ENCODE assay signal across 10 mouse cellular contexts in the genomic region with DNA sequence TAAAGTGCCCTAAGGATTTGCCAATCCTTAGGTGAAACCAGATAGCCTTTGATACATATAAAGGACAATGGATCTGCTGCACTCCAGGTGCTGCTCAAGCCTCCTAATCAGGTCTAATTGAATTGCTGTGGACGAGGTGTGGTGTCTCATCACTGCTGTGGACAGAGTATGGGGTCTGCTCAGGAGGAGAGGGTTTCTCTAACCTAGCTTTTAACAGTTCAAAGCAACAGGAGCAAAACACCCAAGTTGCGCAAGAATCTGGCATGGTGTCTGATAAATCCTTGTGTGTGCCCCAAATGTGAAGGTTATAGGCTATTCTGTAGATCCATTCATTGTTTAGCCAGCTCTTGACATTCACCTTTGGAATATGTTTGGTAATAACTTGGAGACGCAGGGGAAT. TPM values are rescaled to one million over a fixed set of nuclear protein-coding genes. Genes with fewer than 3 reads are reported as not detected.
DNase-seq lines count a peak whose midpoint lies in the region; ATAC-seq and TF ChIP-seq lines count a peak whose summit lies in the region.
"Not testable (repeated sequence)": the region's sequence is repeated elsewhere in the genome, so short reads cannot be mapped to it uniquely, and the experiment has no call there.
"Had no signal": no experiment of that assay in that cellular context is flagged by ENCODE, and none has a peak within 500 bp of the region (broad histone marks: within the 10 kb centered on the region; RNA-seq: fewer than 3 reads in every experiment).

No protein-coding gene starts in this region.

- H3ac ChIP-seq in C2C12 (ENCODE audit: control insufficient read depth, insufficient read length, low read depth); myocyte (ENCODE audit: control insufficient read depth, insufficient read length): not testable (repeated sequence)

- TF ChIP-seq CTCF in C2C12 (IDR thresholded peaks at IDR 0.05; ENCODE audit: control insufficient read depth, insufficient read depth, insufficient read length) = not testable (repeated sequence)

- not testable (repeated sequence) for H3K79me3 ChIP-seq in C2C12 (ENCODE audit: low read depth)

- not testable (repeated sequence) for ATAC-seq in midbrain, embryonic 11.5 days (ENCODE audit: low FRiP score)

- peak; percentile 21 for DNase-seq in ES-CJ7 (ENCODE audit: low read depth, low spot score)
- peak; percentile 90 for DNase-seq in heart, adult 11 months
- peak; percentile 74 for DNase-seq in heart, embryonic 10.5 days (ENCODE audit: low spot score)
- peak; percentile 31 for DNase-seq in limb, embryonic 10.5 days (ENCODE audit: low spot score)
- peak; percentile 59 for DNase-seq in midbrain, embryonic 11.5 days (ENCODE audit: low spot score, missing footprints)

- H3K79me2 ChIP-seq in C2C12 (ENCODE audit: control insufficient read depth, insufficient read depth); myocyte (ENCODE audit: control insufficient read depth, insufficient read depth): not testable (repeated sequence)

- H3K27me3 ChIP-seq in C2C12 (ENCODE audit: control insufficient read depth, insufficient read depth, insufficient read length); heart, embryonic 10.5 days (ENCODE audit: insufficient read depth, poor library complexity, severe bottlenecking); limb, embryonic 10.5 days (ENCODE audit: low read depth, poor library complexity, severe bottlenecking); midbrain, embryonic 11.5 days (ENCODE audit: control insufficient read depth, insufficient read depth, low read length); myocyte (ENCODE audit: control insufficient read depth, insufficient read depth, insufficient read length): not testable (repeated sequence)

- WGBS in heart, embryonic 10.5 days = 78% methylated on average over 3 of the region's 3 CpGs
- WGBS in limb, embryonic 10.5 days = 90% methylated on average over 3 of the region's 3 CpGs
- 83% methylated on average over 3 of the region's 3 CpGs for WGBS in midbrain, embryonic 11.5 days

- H3K4me1 ChIP-seq in heart, embryonic 10.5 days; limb, embryonic 10.5 days; midbrain, embryonic 11.5 days (ENCODE audit: control insufficient read depth, insufficient read depth, low read length): not testable (repeated sequence)

- H3K9me3 ChIP-seq in heart, embryonic 10.5 days = peaks cover 52% of the 10 kb centered on the region
- peaks cover 40% of the 10 kb centered on the region for H3K9me3 ChIP-seq in limb, embryonic 10.5 days (replicated peaks)
- H3K9me3 ChIP-seq in midbrain, embryonic 11.5 days (ENCODE audit: control insufficient read depth, low read length) = peaks cover 32% of the 10 kb centered on the region

- not testable (repeated sequence) for H3K4me3 ChIP-seq in C2C12 (ENCODE audit: insufficient read depth, poor library complexity, severe bottlenecking); heart, embryonic 10.5 days; limb, embryonic 10.5 days; midbrain, embryonic 11.5 days (ENCODE audit: low read depth, low read length); myocyte

- H3K27ac ChIP-seq in heart, embryonic 10.5 days; limb, embryonic 10.5 days; midbrain, embryonic 11.5 days (ENCODE audit: low read depth, low read length): not testable (repeated sequence)

- not testable (repeated sequence) for H3K4me2 ChIP-seq in midbrain, embryonic 11.5 days; myocyte (ENCODE audit: low read depth)

- TF ChIP-seq POLR2A in myocyte (IDR thresholded peaks at IDR 0.05; ENCODE audit: insufficient read length, low read depth) = not testable (repeated sequence)

- not testable (repeated sequence) for H3K36me3 ChIP-seq in C2C12 (ENCODE audit: control insufficient read depth, insufficient read depth); heart, embryonic 10.5 days; limb, embryonic 10.5 days; midbrain, embryonic 11.5 days (ENCODE audit: control insufficient read depth, insufficient read depth, low read length); myocyte (ENCODE audit: control insufficient read depth, insufficient read depth)

- H3K9ac ChIP-seq in midbrain, embryonic 11.5 days (ENCODE audit: low read length) = not testable (repeated sequence)

TF ChIP-seq in C2C12, 6 proteins besides CTCF, POLR2A, EP300 and RAD21:
- TF ChIP-seq CEBPB (IDR thresholded peaks at IDR 0.05; ENCODE audit: low read depth) = peak; percentile 23
TF ChIP-seq in C2C12: peak in this region for 1; not testable (repeated sequence) for 5.

TF ChIP-seq in myocyte, 11 proteins besides CTCF, POLR2A, EP300 and RAD21:
- 0 out of 2 replicates have a peak, but pooled peaks have one; percentile 6 for TF ChIP-seq CEBPB (IDR thresholded peaks at IDR 0.05; ENCODE audit: insufficient read depth, poor library complexity, severe bottlenecking)
TF ChIP-seq in myocyte: peak in this region for 1; not testable (repeated sequence) for 10.

RNA-seq across cellular contexts. Expression of a gene that starts 24.9 kb away (rescaled TPM):
- polyA plus RNA-seq in C2C12 (2012; fragmentation: generic; extraction: Trizol) (0.08 TPM), myocyte (2012; fragmentation: generic; extraction: Trizol) (0.06 TPM)
- 0.09 and 0.11 TPM in 2 replicates for polyA plus RNA-seq in heart, embryonic 10.5 days (2016; fragmentation: Nextera tagmentation; extraction: Ambion mirVana)
- 0.09 and 0.10 TPM in 2 replicates for polyA plus RNA-seq in limb, embryonic 10.5 days (2016; fragmentation: Nextera tagmentation; extraction: Ambion mirVana)
- not detected in 2 replicates for polyA plus RNA-seq in midbrain, embryonic 11.5 days (2014; fragmentation: Nextera tagmentation; extraction: Ambion mirVana)
- polyA plus RNA-seq: adrenal gland, adult 2 months; CD4-positive, CD25-positive, alpha-beta regulatory T cell, adult 4 months; G1E had no signal

RNA-seq across cellular contexts. Expression of a gene that starts 28.1 kb away (rescaled TPM):
- polyA plus RNA-seq in C2C12 (2012; fragmentation: generic; extraction: Trizol) (1.1 TPM), myocyte (2012; fragmentation: generic; extraction: Trizol) (1.0 TPM)
- polyA plus RNA-seq in heart, embryonic 10.5 days (2016; fragmentation: Nextera tagmentation; extraction: Ambion mirVana) = 4.7 and 5.3 TPM in 2 replicates
- 4.9 and 5.1 TPM in 2 replicates for polyA plus RNA-seq in limb, embryonic 10.5 days (2016; fragmentation: Nextera tagmentation; extraction: Ambion mirVana)
- polyA plus RNA-seq in midbrain, embryonic 11.5 days (2014; fragmentation: Nextera tagmentation; extraction: Ambion mirVana) = 2.8 and 3.4 TPM in 2 replicates

Comparison
In these comparisons a context has a peak if more than half of its experiments do, and no peak if none do; other contexts are left out.
1. DNase-seq: peak in every context shown above with its lines; median percentile 90 in heart, adult 11 months; 74 in heart, embryonic 10.5 days; 59 in midbrain, embryonic 11.5 days; 31 in limb, embryonic 10.5 days; 21 in ES-CJ7.